Mouse (Mus musculus) v-Abl transformed pro-B cells (cell line): Measurements from ENCODE around the gene St6galnac6.

Source experiments
- in situ Hi-C, 2 experiments: fragments of 400-800 bp; cut with MboI; formaldehyde crosslinking; loops; one replicate each; pipeline ENCODE4 v1.15.1; 2025; ENCODE audit not compliant: unreplicated experiment in 2 of 2

The St6galnac6 gene

GRCm38 (mm10) chr2:32599409-32599808 lies at the start of gene St6galnac6:
Gene St6galnac6, plus strand, starts transcription at chr2:32599709.
- in situ Hi-C loops: loop anchor here in 1 of 2 experiments (25.0 kb wide), 1 partner anchor 88 kb away; no protein-coding TSS in a partner anchor

DNA sequence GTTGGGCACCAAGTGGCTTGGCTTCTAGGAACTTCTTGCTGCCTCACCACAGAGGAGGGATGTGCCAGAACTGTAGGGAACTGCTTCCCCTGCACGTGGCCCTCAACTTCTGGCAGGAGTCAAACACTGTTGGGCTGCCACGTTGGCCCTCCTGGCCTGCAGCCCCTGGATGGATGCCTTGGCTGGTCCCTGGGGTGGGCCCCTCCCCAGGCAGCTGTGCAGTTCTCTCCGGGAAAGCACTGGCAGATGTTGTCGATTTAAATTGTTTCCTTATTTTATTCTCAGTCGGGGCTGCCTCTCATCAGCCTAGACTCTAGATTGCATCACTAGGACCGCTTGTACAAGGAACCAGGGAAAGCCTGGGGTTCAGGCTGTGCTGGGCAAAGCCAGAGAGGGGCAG lies 49.7 kb upstream of the St6galnac6 start:
- in situ Hi-C loops: no loop called here

DNA sequence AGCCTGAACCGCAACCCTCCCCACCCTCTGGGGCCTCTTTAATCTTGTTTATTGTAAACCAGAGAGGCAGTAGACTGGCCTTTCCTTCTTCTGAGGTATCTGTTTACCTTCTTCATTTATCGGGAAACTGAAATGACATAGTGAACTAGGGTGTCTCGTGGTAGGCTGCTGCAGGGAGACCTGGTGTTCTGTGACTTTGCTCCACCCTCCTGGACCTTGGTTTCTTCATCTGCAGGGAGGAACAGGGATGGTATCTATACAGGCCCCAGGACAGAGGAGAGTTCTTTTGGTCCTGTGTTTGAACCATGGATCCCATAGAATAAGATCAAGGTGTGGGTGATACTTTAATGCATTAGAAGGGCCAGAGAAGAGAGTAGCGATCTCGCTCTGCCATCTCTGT lies 48.3 kb upstream of the St6galnac6 start:
- in situ Hi-C loops: no loop called here

DNA sequence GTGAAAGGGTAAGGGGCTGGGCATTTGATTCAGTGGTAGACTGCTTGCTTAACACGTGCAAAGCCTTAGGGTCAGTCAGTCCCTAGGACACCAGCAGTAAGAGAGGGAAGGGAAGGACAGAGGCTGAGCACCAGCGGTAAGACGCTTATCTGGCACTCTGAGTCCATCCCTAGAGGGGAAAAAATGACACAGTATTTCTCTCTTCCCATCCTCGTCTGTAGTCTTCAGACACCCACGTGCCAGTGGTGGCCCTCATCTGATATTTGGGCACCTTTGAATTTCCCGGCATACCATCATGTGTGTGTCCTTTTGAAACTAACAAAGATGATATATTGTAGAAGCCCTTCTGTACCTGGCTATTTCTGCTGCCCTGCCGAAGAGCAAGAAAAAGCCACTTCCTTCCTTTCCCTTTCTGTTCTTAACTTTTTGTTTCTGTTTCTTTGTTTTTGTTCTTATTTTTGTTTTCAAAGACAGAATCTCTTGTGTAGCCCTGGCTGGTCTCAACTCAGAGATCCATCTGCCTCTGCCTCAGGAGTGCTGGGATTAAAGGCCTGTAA lies 45.8 kb upstream of the St6galnac6 start:
- in situ Hi-C loops: no loop called here

DNA sequence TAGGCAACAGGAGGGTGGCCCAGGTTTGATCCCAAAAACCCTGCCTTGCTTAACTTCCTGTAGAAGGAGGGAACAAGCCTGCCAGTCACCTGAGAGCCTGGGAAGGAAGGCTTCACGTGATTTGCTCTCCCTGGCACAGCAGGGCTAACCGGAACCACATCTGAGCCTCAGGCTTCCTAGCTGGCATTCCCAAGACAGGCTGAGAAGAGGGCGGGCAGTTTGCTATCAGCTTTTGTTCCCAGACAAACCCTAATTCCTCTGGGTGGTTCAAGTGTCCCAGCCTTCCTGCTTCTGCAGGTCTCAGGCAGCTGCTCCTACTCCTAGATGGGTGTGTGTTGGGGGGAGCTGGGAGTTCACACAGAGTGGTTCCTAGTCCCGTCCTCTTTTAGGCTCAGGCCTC lies 44.0 kb upstream of the St6galnac6 start:
- in situ Hi-C loops: no loop called here

DNA sequence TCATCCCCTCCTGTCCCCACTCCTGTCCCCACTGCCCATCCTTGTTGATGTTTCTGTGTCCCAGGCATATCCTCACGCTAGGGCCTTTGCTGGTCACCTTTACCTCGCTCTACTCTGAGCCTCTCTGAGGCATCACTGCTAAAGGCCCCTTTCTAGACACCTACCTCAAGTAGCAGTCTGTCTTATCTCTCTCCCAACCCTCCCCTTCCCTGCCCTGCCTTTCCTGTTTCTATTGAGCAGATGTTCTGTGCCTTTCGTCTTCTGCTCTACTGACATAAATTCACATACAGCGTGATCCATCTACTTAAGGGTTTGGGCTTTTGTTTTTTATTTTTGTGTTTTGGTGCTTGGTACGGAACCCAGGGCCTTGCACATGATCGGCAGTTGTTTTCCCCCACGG lies 43.5 kb upstream of the St6galnac6 start:
- in situ Hi-C loops: no loop called here

- in situ Hi-C loops: no loop called here
Observed at GRCm38 (mm10) chr2:32559570-32559969, 39.9 kb upstream of the St6galnac6 start.

DNA sequence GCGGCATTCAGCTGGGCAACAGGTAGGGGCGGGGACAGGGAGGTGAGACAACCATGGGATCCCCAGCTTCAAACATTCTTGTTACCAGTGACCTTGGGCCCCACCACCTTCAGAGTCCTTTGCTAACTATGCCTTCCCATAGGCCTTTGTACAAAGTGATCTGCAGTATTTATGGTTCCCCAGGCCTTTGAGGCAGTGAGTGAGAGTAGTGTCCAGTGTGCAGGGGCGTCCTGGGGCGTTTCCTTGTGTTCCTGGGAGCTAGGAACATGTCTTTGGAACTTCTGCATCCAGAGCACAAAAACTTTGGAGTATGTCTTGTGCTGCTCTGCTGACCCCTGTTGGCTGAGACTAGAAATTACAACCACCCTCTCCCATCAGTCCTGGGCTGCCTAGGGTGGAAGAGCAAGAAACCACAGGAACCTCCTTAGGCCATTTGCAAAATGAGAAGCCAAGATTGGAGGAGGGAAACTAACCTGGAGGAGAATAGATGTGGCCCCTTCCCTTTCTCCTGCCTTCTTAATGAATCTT lies 32.9 kb upstream of the St6galnac6 start:
- in situ Hi-C loops: loop anchor here (5.0 kb wide), 4 partner anchors 34 to 264 kb away; partner anchors contain the start of gene Ptges2 (in 1 of the 2)

DNA sequence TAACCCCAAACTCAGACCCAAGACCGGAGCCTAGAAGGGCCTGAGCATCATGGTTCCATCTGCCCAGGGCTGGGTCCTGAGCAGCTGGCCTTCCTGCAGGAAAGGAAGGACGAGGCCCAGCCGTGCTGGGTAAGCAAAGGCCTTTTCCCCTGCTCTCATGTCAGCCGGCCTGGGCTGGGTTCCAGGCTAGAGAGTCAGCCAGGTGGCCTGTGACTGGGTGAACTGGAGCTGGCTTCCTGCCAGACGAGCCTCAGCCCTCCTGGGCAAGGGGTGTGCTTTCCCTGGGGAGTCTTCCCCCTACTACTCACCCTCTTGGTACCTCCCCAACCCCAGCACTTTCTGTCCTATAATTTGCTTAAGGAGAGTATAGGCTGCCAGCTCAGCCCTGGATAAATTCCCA lies 31.4 kb upstream of the St6galnac6 start:
- in situ Hi-C loops: loop anchor here (5.0 kb wide), 4 partner anchors 36 to 266 kb away; partner anchors contain the start of gene Ptges2 (in 1 of the 2)

DNA sequence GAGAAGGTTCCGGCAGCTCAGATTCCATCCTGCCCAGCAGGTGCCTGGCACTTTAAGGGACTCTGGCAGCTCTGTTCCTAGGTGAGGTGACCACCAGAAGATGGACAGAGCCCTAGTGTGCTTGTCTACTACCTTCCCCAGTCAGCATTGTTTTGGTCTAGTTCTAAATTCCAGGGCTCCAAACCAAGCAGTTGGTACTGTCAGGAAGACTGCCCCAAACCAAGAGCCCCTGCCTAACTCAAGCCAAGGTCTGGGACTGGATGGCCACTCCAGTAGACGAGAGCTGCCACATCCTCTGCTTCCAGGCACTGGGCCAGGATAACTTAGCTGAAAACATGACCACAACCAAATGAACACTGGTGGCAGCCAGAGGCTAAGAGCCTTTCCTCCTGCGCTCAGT lies 30.6 kb upstream of the St6galnac6 start:
- in situ Hi-C loops: loop anchor here (5.0 kb wide), 4 partner anchors 37 to 267 kb away; partner anchors contain the start of gene Ptges2 (in 1 of the 2)

GRCm38 (mm10) chr2:32570698-32571494 lies 28.6 kb upstream of the St6galnac6 start, which contains the start of gene Dpm2:
Gene Dpm2, plus strand, starts transcription at chr2:32570858.
- in situ Hi-C loops: no loop called here

DNA sequence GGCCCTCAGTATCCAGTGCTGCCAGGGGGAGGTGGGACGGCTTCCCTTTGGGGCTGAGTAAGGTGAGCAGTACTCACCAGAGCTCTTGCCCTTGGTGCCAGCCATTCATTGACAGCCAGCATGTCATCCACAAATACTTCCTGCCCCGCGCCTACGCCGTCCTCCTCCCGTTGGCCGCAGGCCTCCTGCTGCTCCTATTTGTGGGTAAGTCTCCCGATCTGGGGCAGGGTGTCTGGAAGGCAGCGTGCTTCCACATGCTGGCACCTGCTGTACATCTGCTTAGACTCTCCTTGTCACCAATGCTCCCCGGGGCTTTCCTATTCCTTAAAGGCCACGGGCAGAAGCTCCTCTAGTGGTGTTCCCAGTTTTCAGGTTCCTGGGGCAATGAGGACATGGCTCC lies 27.3 kb upstream of the St6galnac6 start:
- in situ Hi-C loops: no loop called here

DNA sequence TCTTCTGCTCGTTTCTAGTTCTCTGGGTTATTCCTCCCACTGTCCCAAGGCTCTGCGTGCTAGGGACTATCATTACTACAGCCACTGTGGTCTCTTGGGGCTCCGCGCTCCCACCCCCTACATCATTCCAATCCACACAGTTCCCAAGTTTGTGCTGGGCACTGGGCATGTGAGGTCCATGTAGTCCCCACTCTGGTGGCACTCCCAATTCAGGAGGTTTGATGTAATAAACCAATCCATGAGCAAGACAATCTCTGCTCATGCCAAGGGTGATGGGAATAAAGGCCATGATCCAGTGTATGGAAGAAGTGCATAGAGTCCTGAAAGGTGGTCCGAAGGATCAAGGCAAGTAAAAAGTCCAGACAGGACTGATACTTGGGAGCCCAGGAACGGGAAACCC lies 25.0 kb upstream of the St6galnac6 start, which contains the start of gene Pip5kl1:
Pip5kl1 (plus strand) TSS at position 301 of the 400 bp plus-strand sequence.
- in situ Hi-C loops: no loop called here

GRCm38 (mm10) chr2:32574901-32575585 lies 24.5 kb upstream of the St6galnac6 start:
- in situ Hi-C loops: loop anchor here in 1 of 2 experiments (25.0 kb wide), 1 partner anchor 112 kb away; no protein-coding TSS in a partner anchor

DNA sequence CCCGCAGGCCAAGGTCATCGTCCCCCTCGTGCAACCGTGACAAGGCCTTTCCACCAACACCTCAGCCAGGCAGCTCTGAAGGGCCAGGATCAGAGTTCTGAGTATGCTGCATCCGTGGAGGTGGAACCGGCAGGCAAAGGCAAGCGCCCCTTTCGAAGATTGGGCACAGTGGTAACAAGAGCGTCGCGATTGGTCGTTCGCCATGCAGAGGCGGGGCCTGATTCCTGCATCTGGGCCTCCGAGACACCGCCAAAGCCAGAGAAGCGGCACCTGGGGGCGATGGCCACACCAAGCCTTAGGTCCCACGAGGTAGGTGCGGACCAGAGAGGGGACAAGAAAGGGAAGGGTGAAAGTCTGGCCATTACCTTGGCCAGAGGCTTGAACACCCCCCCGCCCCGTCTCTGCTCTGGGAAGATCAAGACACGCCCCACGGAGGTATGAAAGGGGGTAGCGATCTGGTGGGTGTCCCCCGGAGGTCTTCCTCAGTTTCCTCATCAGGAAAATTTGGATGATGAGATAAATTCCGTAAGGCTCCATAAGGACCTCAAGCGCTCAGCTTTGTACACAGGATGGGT lies 23.8 kb upstream of the St6galnac6 start, which contains the start of gene 9430097D07Rik:
9430097D07Rik (minus strand) TSS at position 99 of the 575 bp plus-strand sequence.
- in situ Hi-C loops: loop anchor here in 1 of 2 experiments (25.0 kb wide), 1 partner anchor 112 kb away; no protein-coding TSS in a partner anchor

- in situ Hi-C loops: loop anchor here in 1 of 2 experiments (25.0 kb wide), 1 partner anchor 111 kb away; no protein-coding TSS in a partner anchor
Observed at GRCm38 (mm10) chr2:32576532-32576931, 23.0 kb upstream of the St6galnac6 start.

GRCm38 (mm10) chr2:32578146-32579046 lies 21.1 kb upstream of the St6galnac6 start:
- in situ Hi-C loops: loop anchor here in 1 of 2 experiments (25.0 kb wide), 1 partner anchor 109 kb away; no protein-coding TSS in a partner anchor

DNA sequence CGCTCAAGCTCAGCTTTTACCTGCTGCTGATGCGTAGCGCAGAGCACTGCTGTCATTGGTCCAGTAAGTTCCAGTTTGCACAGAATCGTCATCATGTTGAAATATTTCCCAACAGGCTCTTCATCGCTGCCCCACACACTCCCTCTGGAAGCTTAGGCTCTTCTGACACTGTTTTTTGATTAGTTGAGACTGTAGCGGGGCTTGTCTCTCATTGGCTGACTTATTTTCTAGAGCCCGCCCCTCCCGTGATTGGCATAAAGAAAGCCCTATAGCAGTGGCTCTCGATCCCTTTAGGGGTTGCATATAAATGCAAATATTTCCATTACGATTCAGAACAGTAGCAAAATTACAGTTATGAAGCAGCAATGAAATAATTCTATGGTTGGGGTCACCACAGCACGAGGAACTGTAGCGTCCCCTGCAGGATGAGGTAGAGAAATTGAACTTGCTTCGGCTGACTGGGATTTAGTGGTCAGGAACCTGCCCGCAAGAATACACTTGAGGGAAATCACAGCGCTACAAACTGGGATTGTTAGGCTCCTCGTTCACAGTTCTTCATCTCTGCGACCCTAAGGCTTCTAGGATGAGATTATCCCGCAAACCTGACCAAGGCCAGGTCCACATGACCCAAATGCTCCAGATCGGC lies 17.9 kb upstream of the St6galnac6 start:
- in situ Hi-C loops: loop anchor here in 1 of 2 experiments (25.0 kb wide), 1 partner anchor 106 kb away; no protein-coding TSS in a partner anchor
